Mouse (Mus musculus): ENCODE data around the gene 4933430I17Rik.

DNA sequence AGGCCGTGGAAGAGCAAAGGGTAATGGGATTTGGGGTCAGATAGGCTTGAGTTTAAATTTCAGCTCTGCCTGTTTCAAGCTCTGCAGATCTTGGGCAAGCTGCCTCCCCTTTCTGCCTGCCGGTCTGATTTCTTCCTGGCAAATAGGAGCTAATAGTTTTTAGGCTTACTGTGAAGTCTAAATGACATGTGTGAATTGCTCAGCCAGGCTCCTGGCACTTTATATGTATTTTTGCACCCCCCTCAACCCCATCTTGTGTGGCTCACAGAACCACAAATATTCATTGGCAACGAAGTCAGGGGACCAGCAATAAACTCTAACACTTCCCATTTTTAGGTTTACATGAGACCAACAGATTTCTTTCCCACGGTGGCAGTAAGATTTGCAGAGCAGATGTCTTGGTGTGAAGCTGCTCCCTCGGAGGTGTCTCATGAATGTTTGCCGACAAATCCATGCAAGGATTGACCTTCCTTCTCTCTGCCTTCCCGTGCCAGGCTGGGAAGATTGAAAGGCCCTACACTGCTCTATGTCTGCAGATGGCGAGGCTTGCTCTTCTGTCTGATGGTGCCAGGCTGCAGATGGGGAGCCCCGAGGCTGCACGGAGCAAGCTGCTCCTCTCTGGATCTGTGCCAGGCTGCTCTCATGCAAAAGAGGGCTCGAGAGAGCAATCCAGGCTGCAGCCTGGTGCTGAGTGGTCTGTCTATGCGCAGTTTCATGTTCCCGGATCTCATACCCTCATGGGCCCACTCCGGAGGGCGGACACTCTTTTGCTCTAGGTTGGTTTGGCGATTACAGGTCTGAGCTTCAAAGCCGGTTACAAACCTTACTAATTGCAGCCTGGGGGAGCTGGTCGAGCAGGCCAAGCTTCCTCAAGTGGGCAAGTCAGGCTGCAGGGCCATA is 57.4 kb downstream of the 4933430I17Rik start:
- TF ChIP-seq CTCF (IDR thresholded peaks at IDR 0.05; ENCODE audit: control insufficient read depth, insufficient read depth, insufficient replicate concordance, low read depth, low read length) (no peak), POLR2A (IDR thresholded peaks at IDR 0.05; ENCODE audit: control insufficient read depth, low read depth, low read length) (no peak)
